Mouse (Mus musculus): ENCODE data around the gene Thrsp.
"Not testable (repeated sequence)": the region's sequence is repeated elsewhere in the genome, so short reads cannot be mapped to it uniquely, and the experiment has no call there.

Thrsp gene

GRCm38 (mm10) chr7:97416906-97417777, at the start of gene Thrsp:
Gene Thrsp (minus strand): TSS chr7:97417730.
- DNase-seq (ENCODE audit: low spot score) = peak; percentile 25

GRCm38 (mm10) chr7:97455577-97455976, 38.0 kb upstream of the Thrsp start:
- no peak for DNase-seq (ENCODE audit: low spot score)

- DNase-seq (ENCODE audit: low spot score) = no peak
These were observed 37.3 kb upstream of the Thrsp start for GRCm38 (mm10) chr7:97454795-97455194.

- peak; percentile 30 for DNase-seq (ENCODE audit: low spot score)
These were observed 35.8 kb upstream of the Thrsp start for GRCm38 (mm10) chr7:97453141-97453921.

GRCm38 (mm10) chr7:97452196-97452595, 34.7 kb upstream of the Thrsp start:
- DNase-seq (ENCODE audit: low spot score) = no peak

- not testable (repeated sequence) for DNase-seq (ENCODE audit: low spot score)
These were observed 33.5 kb upstream of the Thrsp start, which contains the start of gene Kctd14 for GRCm38 (mm10) chr7:97451023-97451422. Gene Kctd14 (plus strand): TSS chr7:97451323.

GRCm38 (mm10) chr7:97447050-97447531, 29.6 kb upstream of the Thrsp start:
- no peak for DNase-seq (ENCODE audit: low spot score)

- DNase-seq (ENCODE audit: low spot score) = no peak
These were observed 28.8 kb upstream of the Thrsp start for GRCm38 (mm10) chr7:97446171-97446925.

- DNase-seq (ENCODE audit: low spot score) = no peak
These were observed 21.5 kb upstream of the Thrsp start for GRCm38 (mm10) chr7:97438986-97439385.

GRCm38 (mm10) chr7:97434517-97434916, 17.0 kb upstream of the Thrsp start:
- DNase-seq (ENCODE audit: low spot score) = no peak

GRCm38 (mm10) chr7:97433517-97433916, 16.0 kb upstream of the Thrsp start:
- not testable (repeated sequence) for DNase-seq (ENCODE audit: low spot score)

- DNase-seq (ENCODE audit: low spot score) = peak; percentile 33
These were observed 12.2 kb upstream of the Thrsp start for GRCm38 (mm10) chr7:97429705-97430104.

- DNase-seq (ENCODE audit: low spot score) = no peak
These were observed 10.4 kb upstream of the Thrsp start for GRCm38 (mm10) chr7:97427778-97428420.

GRCm38 (mm10) chr7:97427296-97427695, 9.8 kb upstream of the Thrsp start:
- no peak for DNase-seq (ENCODE audit: low spot score)

- DNase-seq (ENCODE audit: low spot score) = no peak
These were observed 9.0 kb upstream of the Thrsp start for GRCm38 (mm10) chr7:97426566-97426965.

GRCm38 (mm10) chr7:97424621-97425245, 7.2 kb upstream of the Thrsp start:
- peak; percentile 94 for DNase-seq (ENCODE audit: low spot score)

- DNase-seq (ENCODE audit: low spot score) = no peak
These were observed 6.2 kb upstream of the Thrsp start for GRCm38 (mm10) chr7:97423754-97424153.

GRCm38 (mm10) chr7:97420958-97421651, 3.6 kb upstream of the Thrsp start:
- DNase-seq (ENCODE audit: low spot score) = no peak

GRCm38 (mm10) chr7:97420406-97420805, 2.9 kb upstream of the Thrsp start:
- DNase-seq (ENCODE audit: low spot score) = no peak

- DNase-seq (ENCODE audit: low spot score) = no peak
These were observed 1.6 kb upstream of the Thrsp start for GRCm38 (mm10) chr7:97419163-97419562.

Data from retina, embryonic 14.5 days (tissue).